Mouse (Mus musculus): ENCODE results near the gene Add1.

Gene Add1

DNA sequence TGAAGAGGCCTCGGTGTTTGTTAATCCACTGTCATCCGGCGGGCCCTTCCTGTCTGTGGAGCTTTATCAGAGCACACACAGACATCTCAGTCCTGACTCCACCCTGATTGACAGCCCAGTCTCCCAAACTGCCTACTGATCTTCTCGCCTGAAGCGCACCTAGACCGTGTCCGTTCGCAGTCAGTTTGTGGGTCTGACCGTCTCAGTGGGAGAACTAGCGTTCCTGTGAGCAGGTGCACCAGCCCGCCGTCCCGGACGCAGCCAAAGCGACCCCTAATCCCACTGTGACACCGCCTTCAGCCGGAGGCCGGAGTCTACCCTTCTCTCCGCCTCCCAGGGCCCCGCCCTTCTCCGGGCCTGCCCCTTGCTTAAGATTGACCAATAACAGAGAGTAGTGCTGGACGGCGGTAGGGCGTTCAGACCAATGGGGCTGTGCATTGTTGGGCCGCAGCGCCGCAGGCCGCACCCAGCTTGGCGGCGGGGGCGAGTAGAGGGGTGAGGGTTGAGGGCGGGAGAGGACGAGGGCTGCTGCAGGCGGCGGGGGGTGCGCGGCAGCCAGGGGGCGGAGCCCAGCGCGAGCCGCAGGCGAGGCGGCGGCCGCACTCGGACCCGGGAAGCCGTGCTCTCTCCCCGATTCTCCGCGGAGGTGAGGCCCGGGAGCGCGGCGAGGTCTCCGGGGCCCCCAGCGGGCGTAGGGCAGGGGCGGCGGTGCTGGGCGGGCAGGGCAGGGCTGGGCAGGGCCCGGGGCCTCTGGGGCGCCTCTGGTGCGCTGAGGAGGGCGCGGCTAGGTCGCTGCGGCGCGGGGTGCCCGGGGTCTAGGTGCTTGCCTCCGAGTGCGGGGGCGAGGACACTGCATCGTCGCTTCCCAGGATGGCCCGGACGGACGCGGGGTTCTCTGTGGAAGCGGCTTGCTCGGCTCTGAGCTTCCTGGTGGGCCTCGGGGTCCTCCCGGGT is at the start of gene Add1:
Gene Add1, plus strand, starts transcription at position 397 of the 954 bp plus-strand sequence.
- peak; percentile 99 for DNase-seq (ENCODE audit: low spot score)

DNA sequence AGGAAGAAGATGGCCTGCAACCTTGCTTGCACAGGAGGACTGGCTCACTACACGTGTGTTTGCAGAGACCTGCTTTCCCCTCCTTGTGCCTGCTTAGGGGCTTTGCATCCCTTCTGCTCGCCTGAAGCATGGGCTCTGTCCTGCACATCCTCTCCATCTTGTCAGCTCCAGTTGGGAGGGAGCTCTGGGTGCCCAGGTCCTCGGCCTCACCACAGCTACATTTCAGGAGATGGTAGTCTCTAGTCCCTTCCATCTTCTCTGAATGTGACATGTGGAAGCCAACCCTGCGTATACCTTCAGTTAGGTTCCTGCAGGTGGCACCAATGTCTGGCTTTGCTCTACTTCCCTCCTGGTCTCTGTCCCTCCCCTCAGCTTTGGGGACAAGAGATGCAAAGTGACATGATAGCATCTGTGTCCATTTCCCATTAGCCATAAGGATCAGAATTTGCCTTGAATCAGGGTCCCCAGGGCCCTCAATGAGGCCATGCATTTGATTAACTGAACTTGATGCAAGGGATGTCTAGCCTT is 49.4 kb upstream of the Add1 start:
- DNase-seq (ENCODE audit: low spot score), result no peak

DNA sequence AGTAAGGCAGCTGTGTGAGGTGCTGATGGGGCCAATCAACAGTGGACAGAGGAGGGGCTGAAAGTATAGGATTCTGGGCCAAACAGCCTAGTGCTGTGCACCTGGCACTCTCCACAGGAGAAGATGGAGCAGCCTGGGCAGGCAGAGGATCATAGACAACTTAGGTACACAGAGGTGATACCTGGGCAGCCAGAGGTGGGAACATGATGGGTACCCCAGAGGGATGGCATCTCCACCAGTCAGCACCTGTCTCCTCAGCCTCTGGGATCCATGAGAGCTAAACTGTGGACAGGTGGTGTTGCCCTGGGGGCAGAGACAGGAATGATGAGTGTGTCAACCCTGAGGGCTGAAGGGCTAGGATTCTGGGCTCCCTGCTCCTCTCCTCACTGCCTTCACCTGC is 49.0 kb upstream of the Add1 start:
- no peak for DNase-seq (ENCODE audit: low spot score)

DNA sequence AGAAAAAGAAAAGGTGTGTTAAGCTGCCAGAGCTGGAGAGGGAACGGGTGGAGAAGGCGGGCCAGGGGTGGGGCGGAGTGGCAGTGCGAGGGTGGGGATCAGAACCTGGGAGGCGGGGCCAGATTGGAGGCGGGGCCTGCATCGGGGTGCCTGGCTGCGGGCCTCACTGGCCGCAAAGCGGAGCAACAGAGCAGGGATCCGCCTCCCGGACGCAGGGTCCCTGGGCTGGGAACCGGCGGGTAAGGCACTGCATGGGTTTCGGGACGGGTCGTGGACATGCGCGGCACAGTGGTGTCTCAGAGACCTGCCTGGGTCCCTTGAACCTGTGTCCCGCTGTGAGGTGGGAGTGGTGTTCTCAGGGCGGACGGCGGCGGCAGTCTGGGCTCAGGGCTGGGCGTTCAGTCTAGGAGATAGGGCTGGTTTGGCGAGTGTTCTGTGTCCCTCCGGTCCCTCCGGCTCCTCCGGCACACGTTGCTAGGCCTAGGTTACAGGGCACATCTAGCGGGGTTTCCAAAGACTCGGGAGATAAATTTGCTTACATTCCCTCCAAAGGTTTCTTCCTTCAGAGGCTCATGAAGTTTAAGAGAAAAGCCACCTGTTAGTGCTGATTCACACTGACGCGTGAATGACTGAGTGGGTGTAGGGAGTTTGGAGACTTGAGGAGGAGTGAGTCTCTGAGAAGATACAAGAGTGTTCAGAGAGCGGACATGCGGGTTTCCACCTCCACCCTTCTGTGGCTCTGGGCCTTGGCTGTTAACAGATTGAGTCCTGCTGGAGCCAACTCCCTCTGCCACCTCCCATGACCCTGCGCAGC is 47.6 kb upstream of the Add1 start, which contains the start of gene Sh3bp2:
Gene Sh3bp2, plus strand, starts transcription at position 176 of the 814 bp plus-strand sequence.
- peak; percentile 90 for DNase-seq (ENCODE audit: low spot score)

DNA sequence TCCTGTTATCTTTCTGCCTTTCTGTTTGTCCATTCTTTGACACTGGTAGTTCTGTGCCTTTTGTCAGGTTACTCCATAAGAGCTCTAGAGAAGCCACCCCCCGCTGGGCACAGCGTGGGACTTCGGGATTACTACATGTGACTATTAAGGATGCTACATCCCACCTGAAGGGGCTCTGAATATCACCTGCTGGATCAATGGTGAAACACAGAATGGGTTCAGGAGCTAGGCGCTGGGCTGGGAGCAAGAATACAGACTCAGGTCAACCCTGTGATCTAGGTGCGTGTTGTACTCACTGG is 47.0 kb upstream of the Add1 start:
- DNase-seq (ENCODE audit: low spot score), result no peak

DNA sequence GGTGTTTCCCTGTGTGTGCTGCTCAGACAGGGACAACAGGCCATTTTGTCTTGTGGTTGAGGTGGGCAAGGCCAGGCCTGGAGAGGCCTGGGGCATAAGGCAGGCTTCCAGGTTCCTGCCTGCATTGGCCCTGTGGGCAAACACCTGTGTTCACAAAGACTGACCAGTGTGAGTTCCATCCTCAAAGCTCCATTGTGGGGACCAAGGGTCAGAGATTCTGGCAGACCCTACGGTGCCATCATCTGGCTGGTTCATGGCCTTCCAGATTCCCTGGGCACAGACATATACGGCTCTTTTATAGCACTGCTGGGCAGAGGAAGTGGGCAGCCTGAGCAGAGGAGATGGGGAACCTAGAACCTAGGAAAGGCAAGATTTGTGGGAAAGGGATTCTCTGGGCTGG is 46.1 kb upstream of the Add1 start:
- no peak for DNase-seq (ENCODE audit: low spot score)

DNA sequence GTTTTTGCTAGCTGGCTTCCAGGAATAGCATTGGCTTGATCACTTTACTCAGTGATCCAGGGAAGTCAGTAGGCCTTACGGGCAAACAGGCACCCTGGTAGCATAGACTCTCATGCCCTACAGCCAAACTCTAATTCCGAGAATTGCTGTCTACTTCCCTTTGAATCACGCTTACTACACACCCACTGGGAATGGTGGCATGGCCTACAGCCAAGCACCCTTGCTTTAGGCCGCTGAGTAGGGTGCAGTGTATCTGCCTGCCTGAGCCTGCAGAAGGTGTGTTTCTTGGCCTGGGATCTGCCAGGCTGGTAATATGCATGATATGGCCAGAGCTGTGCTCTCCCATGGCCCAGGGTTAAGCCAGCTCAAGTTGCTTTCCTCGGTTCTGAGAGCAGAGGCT is 44.7 kb upstream of the Add1 start:
- DNase-seq (ENCODE audit: low spot score), result no peak

DNA sequence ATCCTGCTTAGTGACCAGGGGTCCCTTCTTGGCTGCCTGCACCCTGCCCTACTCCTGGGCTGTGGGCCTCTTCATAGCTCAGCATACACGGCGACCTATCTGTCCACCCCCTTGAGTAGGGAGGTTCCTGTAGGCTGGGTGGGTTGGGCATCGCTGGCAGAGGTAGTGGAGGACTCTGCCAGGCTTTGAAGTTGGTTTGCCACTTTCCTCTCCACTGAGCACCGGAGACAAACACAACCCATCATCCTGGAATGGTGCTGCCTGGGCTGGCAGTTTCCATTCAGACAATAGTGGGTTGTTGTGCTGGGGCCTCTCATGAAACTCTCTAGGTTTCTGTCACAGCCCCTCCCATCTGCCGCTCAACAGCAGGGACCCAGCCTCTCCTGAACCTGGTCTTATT is 43.3 kb upstream of the Add1 start:
- no peak for DNase-seq (ENCODE audit: low spot score)

DNA sequence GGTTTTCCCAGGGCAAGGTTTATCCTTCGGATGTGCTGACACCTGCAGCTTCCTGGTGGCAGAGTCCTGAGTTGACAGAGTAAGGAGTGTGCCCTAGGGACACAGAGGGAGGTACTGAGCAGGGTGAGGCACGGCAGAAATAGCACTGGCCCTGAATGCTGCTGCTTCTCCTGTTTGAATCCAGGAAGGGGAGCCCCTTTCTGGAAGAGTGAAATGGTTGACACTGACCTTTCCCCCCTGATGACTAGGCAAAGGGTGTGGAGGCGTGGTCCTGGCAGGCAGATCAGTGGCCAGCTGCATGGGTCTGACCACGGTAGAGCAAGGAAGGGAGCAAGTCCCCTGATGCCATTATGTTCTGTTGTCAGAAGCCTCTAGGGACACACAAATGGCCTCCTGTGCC is 42.8 kb upstream of the Add1 start:
- no peak for DNase-seq (ENCODE audit: low spot score)

DNA sequence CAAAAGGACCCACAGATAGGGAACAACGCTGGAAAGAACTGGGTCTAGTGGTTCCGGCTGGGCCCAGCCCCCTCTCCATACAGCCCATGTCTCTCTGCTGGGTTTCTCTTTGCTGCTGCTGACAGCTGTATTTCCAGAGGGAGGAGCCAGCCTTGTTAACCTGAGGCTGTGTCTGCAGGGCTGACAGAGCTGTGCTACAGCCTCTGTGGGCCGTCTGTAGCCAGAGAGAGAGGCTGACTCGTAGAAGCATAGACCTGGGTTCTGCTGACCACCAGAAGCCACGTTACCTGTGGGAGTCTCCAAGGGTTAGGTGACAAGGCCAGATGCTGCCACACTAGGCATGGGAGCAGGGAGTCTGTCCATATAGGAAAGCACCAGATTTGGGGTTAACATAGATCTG is 40.4 kb upstream of the Add1 start:
- DNase-seq (ENCODE audit: low spot score), result no peak

DNA sequence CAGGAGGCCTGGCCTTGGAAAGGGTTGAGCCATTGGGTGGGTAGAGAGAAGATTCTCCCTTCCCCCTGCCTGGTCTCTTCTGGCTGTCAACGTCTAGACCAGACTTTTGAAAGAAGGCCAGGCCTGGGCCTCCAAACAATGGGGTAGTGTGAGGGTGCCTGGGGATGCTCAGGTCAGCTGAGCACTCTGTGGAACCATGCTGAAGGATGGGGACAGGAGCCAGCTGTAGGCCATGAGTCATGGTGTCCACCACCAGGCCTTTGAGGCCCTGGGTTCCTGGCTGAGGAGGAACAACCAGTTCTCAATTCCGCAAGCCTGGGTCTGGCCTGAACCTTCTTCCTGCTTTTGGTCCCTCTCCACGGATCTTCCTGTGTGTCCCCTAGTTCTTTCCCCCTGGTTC is 39.6 kb upstream of the Add1 start:
- no peak for DNase-seq (ENCODE audit: low spot score)

DNA sequence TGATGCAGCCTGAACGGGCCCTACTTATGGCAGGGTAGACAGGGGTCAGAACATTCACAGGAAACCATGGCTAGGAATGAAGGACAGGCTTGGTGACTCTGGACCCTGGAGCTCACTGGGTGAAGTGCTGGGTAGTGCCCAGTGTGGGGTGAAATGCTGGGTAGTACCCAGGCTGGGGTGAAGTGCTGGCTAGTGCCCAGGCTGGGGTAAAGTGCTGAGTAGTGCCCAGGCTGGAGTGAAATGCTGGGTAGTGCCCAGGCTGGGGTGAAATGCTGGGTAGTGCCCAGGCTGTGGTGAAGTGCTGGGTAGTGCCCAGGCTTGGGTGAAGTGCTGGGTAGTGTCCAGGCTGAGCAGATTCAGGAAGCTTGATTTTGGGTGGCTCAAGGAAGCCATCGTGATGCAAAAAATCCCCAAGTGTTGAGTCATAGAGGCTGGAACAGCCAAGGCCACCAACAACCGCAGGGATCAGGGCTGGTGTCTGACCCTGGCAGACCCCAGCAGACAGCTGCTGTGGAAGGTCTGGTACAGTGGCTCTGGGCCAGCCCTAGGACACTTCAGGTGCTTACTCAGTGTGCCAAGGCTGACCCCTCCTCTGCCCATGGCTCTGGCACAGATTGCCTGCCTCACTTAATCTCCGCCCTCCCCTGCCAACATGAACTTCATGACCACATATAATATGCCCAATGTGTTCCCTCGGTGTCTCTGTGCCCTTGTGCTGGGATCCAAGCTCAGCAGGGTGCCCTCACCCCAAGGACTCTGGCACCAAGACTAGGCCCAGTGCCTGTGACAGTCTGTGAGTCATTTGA is 38.5 kb upstream of the Add1 start:
- DNase-seq (ENCODE audit: low spot score), result no peak

DNA sequence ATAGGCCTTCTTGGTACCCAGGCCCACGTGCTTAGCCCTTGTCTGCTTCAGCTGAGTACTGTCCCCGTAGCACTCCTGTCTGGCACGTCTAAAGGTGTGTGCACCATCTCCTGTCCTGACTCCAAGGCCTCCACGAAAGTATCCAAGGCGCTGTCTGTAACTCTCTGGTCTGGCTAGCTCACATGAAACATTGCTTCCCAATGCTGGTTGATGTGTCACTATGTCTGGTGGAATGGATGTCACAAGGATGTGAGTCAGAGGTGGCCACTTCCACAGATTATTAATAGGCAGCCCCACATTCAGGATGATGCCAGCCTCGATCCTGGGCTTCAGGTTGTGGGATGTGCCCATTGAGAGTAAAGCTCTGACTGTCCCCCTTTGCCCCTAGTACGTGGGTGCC is 37.6 kb upstream of the Add1 start:
- DNase-seq (ENCODE audit: low spot score), result no peak

DNA sequence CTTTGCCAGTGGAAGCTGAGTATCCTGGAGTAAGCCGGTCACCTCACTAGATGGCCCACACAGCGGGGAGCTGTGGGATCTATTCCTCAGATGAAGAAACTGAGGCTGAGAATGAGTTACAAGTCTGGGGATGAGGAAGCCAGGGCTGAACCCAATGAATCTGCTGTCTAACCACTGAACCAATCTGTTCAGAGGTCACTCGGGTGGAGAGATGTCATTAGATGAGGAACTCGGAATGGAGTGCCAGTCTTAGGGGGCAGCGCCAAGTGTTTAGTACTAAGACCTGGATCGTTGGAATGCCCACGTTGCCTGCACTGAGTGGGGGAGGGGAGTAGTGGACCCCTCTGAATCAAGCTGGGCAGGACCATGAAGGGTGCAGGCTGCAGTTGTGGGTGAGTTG is 35.4 kb upstream of the Add1 start:
- no peak for DNase-seq (ENCODE audit: low spot score)

DNA sequence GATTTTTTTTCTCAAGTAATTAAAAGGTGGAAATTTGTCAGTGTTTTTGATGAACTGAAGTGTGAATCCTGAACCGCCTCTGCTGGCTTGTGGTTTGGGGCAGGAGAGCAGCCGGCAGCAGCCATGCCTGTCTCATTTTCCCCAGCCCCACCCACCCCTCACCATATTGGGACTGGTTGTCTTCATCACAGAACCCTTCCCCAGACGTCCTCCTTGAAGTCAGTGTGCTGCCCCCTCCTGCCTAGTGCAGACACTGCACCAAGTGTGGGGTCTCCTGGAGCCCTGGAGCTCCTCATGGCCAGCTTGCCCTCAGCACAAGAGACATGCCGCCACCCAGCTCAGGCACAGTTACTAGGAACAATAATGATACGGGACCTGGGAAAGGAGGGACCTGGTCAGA is 34.9 kb upstream of the Add1 start:
- peak; percentile 36 for DNase-seq (ENCODE audit: low spot score)

DNA sequence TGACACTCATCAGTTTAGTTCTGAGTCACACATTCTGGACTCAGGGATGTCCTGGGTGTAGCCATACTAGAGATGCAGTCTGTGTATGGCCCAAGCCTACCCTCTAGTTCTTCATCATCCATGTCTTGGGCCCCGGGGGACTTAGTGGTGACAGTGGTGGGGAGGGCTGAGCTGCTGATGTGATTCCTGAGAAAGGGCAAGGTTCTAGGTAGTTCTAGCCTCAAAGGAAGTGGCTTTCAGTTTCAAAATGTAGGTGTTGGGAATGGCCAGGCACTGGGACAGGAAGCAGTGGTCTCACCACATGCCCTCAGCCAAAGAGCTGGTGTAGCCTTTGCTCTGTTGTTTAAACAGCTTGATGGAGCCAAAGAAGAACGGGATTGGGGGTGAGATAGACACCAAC is 34.3 kb upstream of the Add1 start:
- DNase-seq (ENCODE audit: low spot score), result no peak

DNA sequence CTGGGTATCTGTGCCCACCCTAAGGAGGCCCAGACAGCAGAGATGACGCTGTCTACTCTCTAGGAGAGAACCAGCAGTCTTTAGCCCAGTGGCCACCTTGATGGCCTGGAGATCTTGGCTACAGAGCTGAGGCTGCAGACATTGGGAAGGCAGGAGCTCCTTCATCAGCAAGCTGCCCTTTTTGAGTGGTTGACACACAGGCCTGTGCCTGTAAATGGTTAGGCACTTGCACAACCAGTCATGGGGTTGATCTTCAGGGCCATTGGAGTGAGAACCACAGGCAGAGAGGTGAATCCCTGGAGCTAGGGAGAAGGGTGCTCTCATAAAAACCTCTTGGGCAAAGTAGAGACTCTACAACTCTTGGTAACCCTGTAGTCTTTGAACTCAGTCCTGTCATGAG is 31.3 kb upstream of the Add1 start:
- DNase-seq (ENCODE audit: low spot score), result no peak

DNA sequence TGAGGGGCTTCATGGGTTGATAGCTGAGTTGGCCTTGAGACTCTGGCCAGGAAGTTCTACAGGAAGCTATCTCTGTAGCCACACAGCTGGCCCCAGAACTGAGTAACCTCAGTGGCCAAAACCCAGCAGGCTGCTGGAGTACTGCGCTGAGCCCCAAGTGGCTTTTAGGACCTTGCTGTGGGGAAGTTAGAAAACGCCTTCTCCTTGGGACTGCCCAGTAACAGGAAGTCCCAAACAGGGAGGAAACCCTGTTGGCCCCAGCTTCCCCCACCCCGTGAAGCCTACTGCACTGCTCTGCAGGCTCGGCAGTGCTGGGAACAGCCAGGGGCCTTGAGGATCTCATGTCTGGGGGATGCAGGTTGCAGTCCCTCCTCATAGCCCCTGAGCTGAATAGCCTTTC is 30.4 kb upstream of the Add1 start:
- no peak for DNase-seq (ENCODE audit: low spot score)

DNA sequence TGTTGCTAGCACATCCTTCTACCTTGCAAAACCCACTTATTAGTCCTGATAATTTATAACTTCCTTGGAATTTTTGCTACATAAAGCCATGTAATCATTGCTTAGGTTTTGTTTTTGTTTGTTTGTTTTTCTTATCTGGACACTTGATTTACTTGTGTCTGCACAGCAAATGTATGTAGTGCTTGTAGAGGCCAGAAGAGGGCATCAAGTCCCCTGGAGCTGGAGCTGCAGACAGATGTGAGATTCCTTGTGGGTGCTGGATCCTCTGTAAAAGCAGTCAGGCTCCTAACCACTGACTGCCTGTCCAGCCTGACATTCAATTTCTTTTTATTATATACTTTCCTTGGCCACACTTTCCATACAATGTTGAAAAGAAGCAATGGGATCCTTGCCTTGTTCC is 26.1 kb upstream of the Add1 start:
- peak; percentile 64 for DNase-seq (ENCODE audit: low spot score)

DNA sequence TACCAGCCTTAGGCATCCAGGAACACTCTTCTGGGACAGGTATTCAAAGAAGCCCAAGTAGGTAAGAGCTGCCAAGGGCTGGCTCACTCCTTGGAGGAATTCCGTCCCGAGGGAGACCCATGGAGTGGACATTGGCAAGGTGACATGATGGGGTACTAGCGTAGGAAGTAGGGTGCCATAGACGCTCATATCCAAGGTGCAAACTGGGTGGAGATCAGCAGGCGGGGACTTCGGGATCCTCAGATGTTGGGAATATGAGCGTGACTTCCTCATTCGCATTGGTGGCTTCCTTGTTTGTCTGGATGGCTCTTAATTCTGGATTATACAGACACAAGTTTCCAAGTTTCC is 24.4 kb upstream of the Add1 start:
- DNase-seq (ENCODE audit: low spot score), result no peak

DNA sequence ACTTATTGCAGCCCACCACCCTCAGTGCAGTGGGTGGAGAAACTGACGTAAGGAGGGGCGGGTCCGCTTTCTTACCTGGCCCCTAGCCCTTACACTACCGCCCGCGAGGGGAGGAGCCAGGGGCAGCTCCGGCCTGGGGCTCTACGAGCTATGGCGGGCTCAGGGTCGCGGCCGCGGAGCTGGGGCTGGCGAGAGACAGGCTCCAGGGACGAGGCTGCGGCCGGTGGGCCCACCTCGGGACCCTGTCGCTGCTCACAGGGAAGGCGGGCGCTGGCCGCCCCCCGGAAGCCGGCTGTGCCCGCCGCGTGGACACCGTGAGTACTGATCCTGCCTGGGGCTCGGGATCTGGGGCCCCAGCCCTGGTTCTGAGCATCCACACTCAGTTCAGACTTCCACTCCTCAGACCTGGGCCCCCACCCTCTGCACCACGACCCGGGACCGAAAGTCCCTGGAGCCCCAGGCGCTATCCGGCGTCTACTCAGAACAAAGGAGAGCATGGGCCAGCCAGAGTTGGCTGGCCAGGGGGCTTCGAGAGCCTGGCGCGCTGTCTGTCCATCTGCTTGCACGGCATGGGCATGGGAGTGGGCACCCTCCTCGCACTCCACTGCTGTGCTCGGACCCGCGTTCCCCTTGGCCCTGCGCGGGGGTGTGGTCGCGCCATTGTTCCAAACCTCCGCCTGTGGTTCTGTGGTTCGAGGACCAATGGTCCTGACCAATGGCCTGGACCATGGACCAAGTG is 23.8 kb upstream of the Add1 start:
- DNase-seq (ENCODE audit: low spot score), result peak; percentile 72

DNA sequence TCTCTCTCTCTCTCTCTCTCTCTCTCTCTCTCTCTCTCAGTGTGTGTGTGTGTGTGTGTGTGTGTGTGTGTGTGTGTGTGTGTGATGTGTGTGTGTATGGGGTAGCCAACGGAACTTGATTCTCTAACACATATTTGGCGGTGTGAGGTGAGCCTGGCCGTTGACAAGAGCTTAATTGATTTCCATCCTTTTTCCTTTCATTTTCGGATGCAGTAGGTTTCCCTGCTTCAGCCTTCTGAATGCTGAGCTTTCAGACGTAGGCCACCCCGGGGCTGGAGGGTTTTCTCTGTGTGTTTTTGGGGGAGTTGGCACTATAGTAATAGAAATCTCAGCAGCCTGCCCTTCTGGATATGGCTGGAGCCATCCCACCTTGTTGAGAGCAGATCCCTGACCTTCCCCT is 23.2 kb upstream of the Add1 start:
- no peak for DNase-seq (ENCODE audit: low spot score)
